Mouse (Mus musculus): Measurements from ENCODE around the gene Exoc4.

Gene Exoc4

GRCm38 (mm10) chr6:33476134-33476533, 227.2 kb downstream of the Exoc4 start:
- no peak for DNase-seq (ENCODE audit: low spot score)

- DNase-seq (ENCODE audit: low spot score): no peak
These were observed 235.7 kb downstream of the Exoc4 start for GRCm38 (mm10) chr6:33484568-33484967.

GRCm38 (mm10) chr6:33489788-33490187, 240.9 kb downstream of the Exoc4 start:
- no peak for DNase-seq (ENCODE audit: low spot score)

GRCm38 (mm10) chr6:33496141-33496855, 247.4 kb downstream of the Exoc4 start:
- DNase-seq (ENCODE audit: low spot score): no peak

- peak; percentile 38 for DNase-seq (ENCODE audit: low spot score)
These were observed 248.5 kb downstream of the Exoc4 start for GRCm38 (mm10) chr6:33497348-33497747.

- DNase-seq (ENCODE audit: low spot score): no peak
These were observed 253.5 kb downstream of the Exoc4 start for GRCm38 (mm10) chr6:33502388-33502787.

GRCm38 (mm10) chr6:33503381-33503780, 254.5 kb downstream of the Exoc4 start:
- no peak for DNase-seq (ENCODE audit: low spot score)

GRCm38 (mm10) chr6:33507134-33507533, 258.2 kb downstream of the Exoc4 start:
- DNase-seq (ENCODE audit: low spot score): no peak

GRCm38 (mm10) chr6:33515391-33515790, 266.5 kb downstream of the Exoc4 start:
- DNase-seq (ENCODE audit: low spot score): no peak

- DNase-seq (ENCODE audit: low spot score): no peak
These were observed 267.9 kb downstream of the Exoc4 start for GRCm38 (mm10) chr6:33516798-33517197.

- DNase-seq (ENCODE audit: low spot score): peak; percentile 20
These were observed 269.1 kb downstream of the Exoc4 start for GRCm38 (mm10) chr6:33517890-33518410.

GRCm38 (mm10) chr6:33525695-33526366, 276.9 kb downstream of the Exoc4 start:
- DNase-seq (ENCODE audit: low spot score): no peak

GRCm38 (mm10) chr6:33540356-33540755, 291.5 kb downstream of the Exoc4 start:
- no peak for DNase-seq (ENCODE audit: low spot score)

- DNase-seq (ENCODE audit: low spot score): no peak
These were observed 293.8 kb downstream of the Exoc4 start for GRCm38 (mm10) chr6:33542712-33543111.

GRCm38 (mm10) chr6:33551934-33552333, 303.0 kb downstream of the Exoc4 start:
- no peak for DNase-seq (ENCODE audit: low spot score)

GRCm38 (mm10) chr6:33560925-33561324, 312.0 kb downstream of the Exoc4 start:
- DNase-seq (ENCODE audit: low spot score): no peak

- DNase-seq (ENCODE audit: low spot score): no peak
These were observed 313.0 kb downstream of the Exoc4 start for GRCm38 (mm10) chr6:33561911-33562310.

GRCm38 (mm10) chr6:33575947-33576346, 327.1 kb downstream of the Exoc4 start:
- DNase-seq (ENCODE audit: low spot score): no peak

- DNase-seq (ENCODE audit: low spot score): no peak
These were observed 359.6 kb downstream of the Exoc4 start for GRCm38 (mm10) chr6:33608469-33608868.

GRCm38 (mm10) chr6:33613978-33614377, 365.1 kb downstream of the Exoc4 start:
- no peak for DNase-seq (ENCODE audit: low spot score)

- no peak for DNase-seq (ENCODE audit: low spot score)
These were observed 369.7 kb downstream of the Exoc4 start for GRCm38 (mm10) chr6:33618590-33618989.

- DNase-seq (ENCODE audit: low spot score): no peak
These were observed 371.8 kb downstream of the Exoc4 start for GRCm38 (mm10) chr6:33620701-33621100.

GRCm38 (mm10) chr6:33625931-33626330, 377.0 kb downstream of the Exoc4 start:
- DNase-seq (ENCODE audit: low spot score): no peak
